Mouse (Mus musculus) induced T-regulatory cell, adult 2 months (primary cell): ENCODE measurements around the gene Omt2b.
A peak's percentile ranks its signal among the peaks of the same experiment; 100 is the strongest.
"Not testable (repeated sequence)": the region's sequence is repeated elsewhere in the genome, so short reads cannot be mapped to it uniquely, and the experiment has no call there.

Experiments
- DNase-seq: peaks from one replicate; pipeline ENCODE4 v3.0.0-alpha.2; 2012; ENCODE audit warnings: low read depth

Gene Omt2b

GRCm38 (mm10) chr9:78327289-78327688, at the start of gene Omt2b:
TSS of gene Omt2b (plus strand) at chr9:78327589.
- DNase-seq, result not testable (repeated sequence)

- DNase-seq, result not testable (repeated sequence)
These were observed 45.2 kb upstream of the Omt2b start for GRCm38 (mm10) chr9:78282002-78282711.

- not testable (repeated sequence) for DNase-seq
These were observed 38.3 kb upstream of the Omt2b start for GRCm38 (mm10) chr9:78289063-78289462.

GRCm38 (mm10) chr9:78289723-78290122, 37.7 kb upstream of the Omt2b start, which contains the start of gene Gm10639:
TSS of gene Gm10639 (plus strand) at chr9:78289923.
- not testable (repeated sequence) for DNase-seq

GRCm38 (mm10) chr9:78292462-78292861, 34.9 kb upstream of the Omt2b start:
- DNase-seq, result not testable (repeated sequence)

- not testable (repeated sequence) for DNase-seq
These were observed 33.7 kb upstream of the Omt2b start for GRCm38 (mm10) chr9:78293683-78294082.

- not testable (repeated sequence) for DNase-seq
These were observed 32.6 kb upstream of the Omt2b start for GRCm38 (mm10) chr9:78294781-78295180.

GRCm38 (mm10) chr9:78296089-78296488, 31.3 kb upstream of the Omt2b start:
- DNase-seq, result peak; percentile 65

GRCm38 (mm10) chr9:78298232-78298631, 29.2 kb upstream of the Omt2b start:
- DNase-seq, result no peak

- not testable (repeated sequence) for DNase-seq
These were observed 28.2 kb upstream of the Omt2b start for GRCm38 (mm10) chr9:78299143-78299542.

- not testable (repeated sequence) for DNase-seq
These were observed 19.3 kb upstream of the Omt2b start for GRCm38 (mm10) chr9:78308122-78308521.

- DNase-seq, result no peak
These were observed 12.7 kb upstream of the Omt2b start, which contains the start of gene Omt2a for GRCm38 (mm10) chr9:78314696-78315095. TSS of gene Omt2a (minus strand) at chr9:78314796.

GRCm38 (mm10) chr9:78319499-78319898, 7.9 kb upstream of the Omt2b start:
- DNase-seq, result peak; percentile 30

GRCm38 (mm10) chr9:78337050-78337449, 9.7 kb downstream of the Omt2b start:
- not testable (repeated sequence) for DNase-seq

GRCm38 (mm10) chr9:78340324-78340723, 12.9 kb downstream of the Omt2b start:
- peak; percentile 63 for DNase-seq

GRCm38 (mm10) chr9:78342494-78342893, 15.1 kb downstream of the Omt2b start:
- not testable (repeated sequence) for DNase-seq

- DNase-seq, result not testable (repeated sequence)
These were observed 15.7 kb downstream of the Omt2b start for GRCm38 (mm10) chr9:78343055-78343454.

- DNase-seq, result not testable (repeated sequence)
These were observed 17.8 kb downstream of the Omt2b start for GRCm38 (mm10) chr9:78345235-78345634.

- DNase-seq, result no peak
These were observed 19.6 kb downstream of the Omt2b start for GRCm38 (mm10) chr9:78347004-78347403.

GRCm38 (mm10) chr9:78348206-78349004, 21.0 kb downstream of the Omt2b start:
- not testable (repeated sequence) for DNase-seq

- not testable (repeated sequence) for DNase-seq
These were observed 21.8 kb downstream of the Omt2b start for GRCm38 (mm10) chr9:78349141-78349540.

- not testable (repeated sequence) for DNase-seq
These were observed 22.6 kb downstream of the Omt2b start for GRCm38 (mm10) chr9:78350007-78350406.
